Mouse (Mus musculus): Measurements from ENCODE around the gene Xcl1. TPM values are rescaled to one million over a fixed set of nuclear protein-coding genes. Genes with fewer than 3 reads are reported as not detected.

Xcl1 gene
- total and polyA plus RNA-seq, 3 experiments, result not detected

- Histone ChIP-seq H3K4me3 (ENCODE audit: control insufficient read depth in 1 of 2, insufficient read depth in 1 of 2, low read depth in 2 of 2, low read length in 2 of 2) (no peak overlapping the region), H3K36me3 (ENCODE audit: control insufficient read depth in 1 of 2, insufficient read depth in 2 of 2, low read length in 2 of 2) (peaks cover 0 to 3% of the 10 kb centered on the region in 2 experiments; a peak in 2 of 4 replicates), H3K27ac (ENCODE audit: control insufficient read depth, low read depth, low read length) (no peak overlapping the region), H3K9ac (ENCODE audit: control insufficient read depth, low read depth, low read length, poor library complexity, severe bottlenecking) (no peak overlapping the region), H3K9me3 (replicated peaks; ENCODE audit: insufficient read depth, low read length) (no peaks in the 10 kb centered on the region), H3K27me3 (ENCODE audit: control insufficient read depth in 1 of 2, insufficient read depth in 2 of 2, low read length in 2 of 2) (no peaks in the 10 kb centered on the region; a peak in 2 of 4 replicates), H3K4me1 (ENCODE audit: control insufficient read depth in 1 of 2, insufficient read depth in 2 of 2, low read length in 2 of 2) (0 out of 4 replicates have a peak, but pooled peaks cover 0 to 2% of the 10 kb centered on the region in 2 experiments), H3K79me2 (ENCODE audit: control insufficient read depth, insufficient read depth, low read length, poor library complexity) (no peaks in the 10 kb centered on the region)
- no peak for DNase-seq (ENCODE audit: low read depth, low spot score)
- TF ChIP-seq POLR2A (IDR thresholded peaks at IDR 0.05; ENCODE audit: control insufficient read depth in 1 of 2, insufficient read depth in 1 of 2, low read depth in 1 of 2, low read length in 2 of 2, poor library complexity in 1 of 2) (no peak), MAZ (IDR thresholded peaks at IDR 0.05; ENCODE audit: low read depth, low read length) (no peak), RCOR1 (IDR thresholded peaks at IDR 0.05; ENCODE audit: low read depth, low read length) (no peak), RAD21 (IDR thresholded peaks at IDR 0.05; ENCODE audit: low read depth, low read length) (no peak), UBTF (IDR thresholded peaks at IDR 0.05; ENCODE audit: borderline replicate concordance, insufficient read depth, low read depth, low read length) (no peak), CHD1 (IDR thresholded peaks at IDR 0.05; ENCODE audit: low read depth, low read length) (no peak), BHLHE40 (IDR thresholded peaks at IDR 0.05; ENCODE audit: borderline replicate concordance, low read depth, low read length) (no peak)
Measured at GRCm38 (mm10) chr1:164899506-164899905, 35.8 kb downstream of the Xcl1 start.

GRCm38 (mm10) chr1:164898846-164899351, 36.4 kb downstream of the Xcl1 start:
- no peak overlapping the region for H3K9ac ChIP-seq (ENCODE audit: control insufficient read depth, low read depth, low read length, poor library complexity, severe bottlenecking)

GRCm38 (mm10) chr1:164897163-164897817, 38.0 kb downstream of the Xcl1 start:
- peak; percentile 24 for DNase-seq (ENCODE audit: low read depth, low spot score)
- TF ChIP-seq HCFC1 (IDR thresholded peaks at IDR 0.05; ENCODE audit: low read depth, low read length) (no peak), CHD2 (IDR thresholded peaks at IDR 0.05; ENCODE audit: low read length) (no peak), EP300 (IDR thresholded peaks at IDR 0.05; ENCODE audit: low read depth in 1 of 2, low read length in 2 of 2) (0 out of 4 replicates have a peak, but pooled peaks have one; percentile 10 to 20), MAZ (IDR thresholded peaks at IDR 0.05; ENCODE audit: low read depth, low read length) (0 out of 2 replicates have a peak, but pooled peaks have one; percentile 5), ELF1 (IDR thresholded peaks at IDR 0.05; ENCODE audit: low read depth, low read length) (0 out of 2 replicates have a peak, but pooled peaks have one; percentile 16), ZC3H11A (IDR thresholded peaks at IDR 0.05; ENCODE audit: low read depth, low read length) (no peak)
- H3K79me2 ChIP-seq (ENCODE audit: control insufficient read depth, insufficient read depth, low read length, poor library complexity), result no peaks in the 10 kb centered on the region
- H3K27ac ChIP-seq (ENCODE audit: control insufficient read depth, low read depth, low read length), result no peak overlapping the region
- H3K9me3 ChIP-seq (replicated peaks; ENCODE audit: insufficient read depth, low read length), result no peaks in the 10 kb centered on the region
- H3K27me3 ChIP-seq (ENCODE audit: control insufficient read depth in 1 of 2, insufficient read depth in 2 of 2, low read length in 2 of 2), result no peaks in the 10 kb centered on the region; a peak in 2 of 4 replicates
- no peak overlapping the region for H3K4me3 ChIP-seq (ENCODE audit: control insufficient read depth in 1 of 2, insufficient read depth in 1 of 2, low read depth in 2 of 2, low read length in 2 of 2)
- peaks cover 0 to 3% of the 10 kb centered on the region in 2 experiments; a peak in 2 of 4 replicates for H3K36me3 ChIP-seq (ENCODE audit: control insufficient read depth in 1 of 2, insufficient read depth in 2 of 2, low read length in 2 of 2)
- H3K4me1 ChIP-seq (ENCODE audit: control insufficient read depth in 1 of 2, insufficient read depth in 2 of 2, low read length in 2 of 2), result 0 out of 4 replicates have a peak, but pooled peaks cover 0 to 2% of the 10 kb centered on the region in 2 experiments
- no peak overlapping the region for H3K9ac ChIP-seq (ENCODE audit: control insufficient read depth, low read depth, low read length, poor library complexity, severe bottlenecking)

More at GRCm38 (mm10) chr1:164898846-164899351, 36.4 kb downstream of the Xcl1 start:
- Histone ChIP-seq H3K4me3 (ENCODE audit: control insufficient read depth in 1 of 2, insufficient read depth in 1 of 2, low read depth in 2 of 2, low read length in 2 of 2) (no peak overlapping the region), H3K27ac (ENCODE audit: control insufficient read depth, low read depth, low read length) (no peak overlapping the region), H3K4me1 (ENCODE audit: control insufficient read depth in 1 of 2, insufficient read depth in 2 of 2, low read length in 2 of 2) (0 out of 4 replicates have a peak, but pooled peaks cover 0 to 2% of the 10 kb centered on the region in 2 experiments), H3K9me3 (replicated peaks; ENCODE audit: insufficient read depth, low read length) (no peaks in the 10 kb centered on the region), H3K36me3 (ENCODE audit: control insufficient read depth in 1 of 2, insufficient read depth in 2 of 2, low read length in 2 of 2) (peaks cover 0 to 3% of the 10 kb centered on the region in 2 experiments; a peak in 2 of 4 replicates), H3K27me3 (ENCODE audit: control insufficient read depth in 1 of 2, insufficient read depth in 2 of 2, low read length in 2 of 2) (no peaks in the 10 kb centered on the region; a peak in 2 of 4 replicates), H3K79me2 (ENCODE audit: control insufficient read depth, insufficient read depth, low read length, poor library complexity) (no peaks in the 10 kb centered on the region)
- no peak for TF ChIP-seq HCFC1 (IDR thresholded peaks at IDR 0.05; ENCODE audit: low read depth, low read length)
- no peak for TF ChIP-seq POLR2AphosphoS5 (IDR thresholded peaks at IDR 0.05; ENCODE audit: borderline replicate concordance, low read depth, low read length)
- TF ChIP-seq TAL1 (IDR thresholded peaks at IDR 0.05; ENCODE audit: low read length), result no peak
- TF ChIP-seq CTCF (IDR thresholded peaks at IDR 0.05 in 2 of 3, conservative IDR thresholded peaks at IDR 0.05 in 1 of 3; ENCODE audit: control insufficient read depth in 1 of 3, insufficient read depth in 1 of 3, low read depth in 2 of 3, low read length in 3 of 3, poor library complexity in 1 of 3, severe bottlenecking in 1 of 3), result peak in 2 of 3 experiments; percentile 34 to 40; a peak in 4 of 6 replicates
- DNase-seq (ENCODE audit: low read depth, low spot score), result peak; percentile 32

Measured in MEL (cell line).